Mouse (Mus musculus) liver (tissue): ENCODE measurements at regions not wholly inside any gene's neighbourhood (a gene's known extent, or its start where the extent isn't known, plus 50 kb on each side); places are given as distances from the start of the nearest gene placed in this dataset.

ENCODE experiments used
- DNase-seq: peaks from one replicate; pipeline ENCODE4 v3.0.0-alpha.2; 2020; ENCODE audit warnings: mixed read lengths

DNA sequence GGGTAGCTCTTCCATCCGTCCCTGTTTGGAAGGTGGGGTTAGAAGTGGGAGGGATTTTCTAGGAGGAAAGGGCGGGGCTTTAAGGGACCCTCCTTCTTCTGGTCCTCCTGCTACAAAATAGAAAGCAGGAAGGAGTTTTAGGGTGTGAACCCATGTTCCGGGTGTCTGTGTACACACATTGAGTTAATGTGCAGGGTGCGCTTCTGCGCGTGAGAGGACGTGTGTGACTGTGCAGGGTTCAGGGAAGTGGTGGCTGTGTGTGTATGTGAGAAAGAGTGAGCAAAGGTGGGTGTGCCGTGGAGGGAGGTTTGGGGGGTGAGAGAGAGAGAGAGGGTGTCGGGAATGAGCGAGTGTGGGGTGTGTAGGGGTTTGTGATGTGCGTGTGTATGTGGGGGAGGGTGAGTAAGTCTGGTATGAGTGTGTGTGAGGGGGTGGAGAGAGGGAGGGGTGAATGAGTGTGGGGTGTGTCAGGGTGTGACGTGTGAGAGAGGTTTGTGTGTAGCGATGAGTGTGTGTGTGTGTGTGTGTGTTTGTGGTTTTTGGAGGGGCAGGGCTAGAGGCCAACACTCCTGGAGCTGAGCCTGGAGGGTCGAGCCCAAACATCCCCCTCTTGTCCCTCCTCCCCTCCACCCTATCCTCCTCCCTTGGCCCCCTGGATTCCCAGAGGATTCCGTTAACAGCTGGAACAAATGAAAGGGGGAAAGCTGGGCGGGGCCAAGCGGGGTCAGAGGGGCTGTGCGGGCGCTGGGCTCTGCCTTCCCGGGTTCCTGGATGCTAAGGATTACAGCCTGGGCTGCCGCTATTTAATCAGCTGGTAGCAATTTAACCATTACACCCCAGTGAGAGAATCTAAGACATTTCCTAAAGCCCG, 95.3 kb upstream of the Med13l start:
- DNase-seq = peak; percentile 68

DNA sequence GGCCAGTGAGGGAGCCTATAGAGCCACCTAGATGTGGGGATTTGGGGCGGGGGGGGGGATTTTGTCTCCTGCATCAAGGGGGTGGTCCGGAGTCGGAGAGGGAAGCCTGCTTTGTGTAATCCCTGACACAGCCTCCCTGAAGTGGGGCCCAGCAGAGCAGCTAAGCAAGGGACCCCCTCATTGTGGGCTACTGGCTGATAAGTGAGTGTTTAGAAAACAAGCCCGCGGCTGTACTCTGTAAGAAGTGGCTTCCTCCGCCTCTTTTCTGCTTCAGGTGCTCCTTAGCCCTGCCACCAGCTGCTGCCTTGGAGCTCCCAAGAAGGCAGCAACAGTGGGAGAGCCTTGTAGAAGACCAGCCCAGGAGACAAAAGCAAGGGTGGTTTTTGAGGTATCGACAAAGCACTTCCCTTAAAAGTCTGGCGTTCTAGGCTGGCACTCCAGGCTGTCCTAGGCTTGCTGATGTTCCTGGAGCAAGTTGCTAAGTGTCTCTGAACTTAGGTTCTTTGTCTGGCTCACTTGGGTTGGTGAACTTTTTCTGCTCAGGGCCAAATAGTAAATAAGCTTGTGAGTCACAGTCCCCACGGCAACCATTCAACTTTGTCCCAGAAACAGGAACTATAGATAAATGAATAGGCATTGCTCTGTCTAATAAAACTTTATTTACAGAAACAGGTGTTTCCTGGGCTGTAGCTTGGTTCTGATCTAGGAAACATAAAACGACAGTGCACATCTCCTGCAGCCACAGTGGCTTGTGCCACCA, 94.3 kb upstream of the Med13l start:
- no peak for DNase-seq

DNA sequence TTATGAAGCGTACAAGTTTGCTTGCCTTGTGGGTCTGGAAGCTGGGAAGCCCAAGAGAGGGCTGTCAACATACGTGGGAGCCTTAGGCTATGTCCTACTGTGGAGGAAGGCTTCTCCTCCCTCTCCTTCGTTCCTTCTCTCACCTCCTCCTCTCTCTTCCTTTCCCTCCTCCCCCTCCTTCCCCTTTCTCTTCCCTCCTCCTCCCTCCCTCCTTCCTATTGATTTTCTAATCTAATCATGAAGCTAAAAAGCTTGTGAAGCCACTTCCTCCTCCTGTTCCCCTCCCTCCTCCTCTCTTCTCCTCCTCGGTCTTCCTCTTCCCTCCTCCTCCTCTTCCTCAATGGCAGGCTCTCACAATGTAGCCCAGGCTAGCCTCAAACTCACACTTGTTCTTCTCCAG, 91.7 kb upstream of the Med13l start:
- no peak for DNase-seq

DNA sequence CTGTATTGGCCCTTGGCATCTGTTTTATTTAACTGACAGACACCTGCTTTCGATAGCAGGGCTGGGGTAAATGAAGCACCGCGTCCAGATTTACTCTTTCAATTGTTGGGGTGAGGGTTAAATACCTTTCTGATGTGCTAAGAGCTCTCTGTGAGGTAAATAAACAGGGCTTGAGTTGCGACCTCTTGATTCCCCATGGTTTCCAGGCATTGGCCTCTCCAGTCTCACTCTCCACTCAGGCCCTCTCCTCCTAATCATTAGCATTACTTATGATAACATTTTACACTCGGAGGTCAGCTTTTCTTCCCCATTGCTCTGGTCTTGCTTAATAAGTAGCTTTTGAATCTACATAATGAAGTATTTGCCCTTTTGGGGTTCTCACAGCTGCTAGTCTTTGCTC, 88.9 kb upstream of the Med13l start:
- DNase-seq = no peak

DNA sequence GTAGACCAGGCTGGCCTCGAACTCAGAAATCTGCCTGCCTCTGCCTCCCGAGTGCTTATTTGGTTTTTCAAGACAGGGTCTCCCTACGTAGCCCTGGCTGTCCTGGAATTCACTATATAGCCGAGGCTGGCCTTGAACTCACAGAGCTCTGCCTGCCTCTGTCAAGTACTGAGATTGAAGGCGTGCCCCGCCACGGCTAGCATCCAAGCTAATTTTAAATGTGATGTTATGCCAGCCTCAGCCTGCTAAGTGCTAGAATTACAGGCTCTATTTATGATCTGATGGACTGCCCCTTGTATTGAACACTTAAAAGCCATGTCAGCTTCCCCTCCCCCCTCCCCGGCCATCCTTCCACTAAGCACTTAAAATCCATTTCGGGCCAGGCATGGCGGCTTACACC, 88.2 kb upstream of the Med13l start:
- DNase-seq = no peak

DNA sequence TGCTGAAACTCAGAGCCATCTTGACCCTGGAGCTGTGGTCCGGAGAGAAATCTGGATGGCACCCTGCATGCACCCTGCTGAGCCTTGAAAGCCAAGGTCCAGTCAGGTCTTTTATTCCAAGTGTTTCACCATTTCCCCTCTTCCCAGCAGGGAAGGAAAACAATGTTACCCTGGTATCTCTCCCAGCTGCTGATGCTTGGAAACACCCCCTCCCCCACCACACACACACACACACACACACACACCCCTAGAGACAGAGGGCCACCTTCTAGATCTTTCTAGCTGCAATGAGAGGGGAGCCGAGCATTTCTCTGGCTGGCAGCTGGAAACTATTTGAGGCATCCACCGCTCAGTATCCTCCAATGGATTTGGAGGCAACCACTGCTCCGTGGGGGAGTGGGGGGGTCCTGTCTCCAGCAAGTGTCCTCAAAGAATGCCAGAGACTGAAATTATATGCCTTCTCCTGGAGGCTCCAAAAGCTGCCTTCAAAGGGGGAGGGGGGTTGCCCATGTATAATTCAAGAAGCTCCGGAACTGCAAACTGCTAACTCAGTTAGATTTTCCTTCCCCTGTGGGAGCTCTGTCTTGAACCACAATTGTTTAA, 87.2 kb upstream of the Med13l start:
- DNase-seq = no peak

DNA sequence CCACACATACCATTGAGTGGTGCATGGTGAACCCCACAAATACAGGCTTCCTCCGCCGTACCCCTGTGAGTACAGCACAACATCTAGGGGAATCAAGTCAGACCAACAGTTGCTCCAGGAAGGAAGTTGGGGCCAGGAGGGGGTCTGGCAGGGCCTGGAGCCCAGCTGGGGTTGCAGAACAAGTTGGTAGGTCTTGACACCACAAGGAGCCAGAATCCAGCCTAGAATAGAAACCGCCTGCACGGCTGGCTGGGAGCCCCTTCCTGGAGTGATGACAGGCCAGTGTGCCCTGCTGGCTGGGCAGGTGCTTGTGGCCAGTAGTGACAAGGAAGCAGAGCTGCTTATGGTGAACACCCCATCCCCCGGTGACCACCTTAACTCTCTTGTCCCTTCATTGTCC, 83.9 kb upstream of the Med13l start:
- DNase-seq = peak; percentile 45

DNA sequence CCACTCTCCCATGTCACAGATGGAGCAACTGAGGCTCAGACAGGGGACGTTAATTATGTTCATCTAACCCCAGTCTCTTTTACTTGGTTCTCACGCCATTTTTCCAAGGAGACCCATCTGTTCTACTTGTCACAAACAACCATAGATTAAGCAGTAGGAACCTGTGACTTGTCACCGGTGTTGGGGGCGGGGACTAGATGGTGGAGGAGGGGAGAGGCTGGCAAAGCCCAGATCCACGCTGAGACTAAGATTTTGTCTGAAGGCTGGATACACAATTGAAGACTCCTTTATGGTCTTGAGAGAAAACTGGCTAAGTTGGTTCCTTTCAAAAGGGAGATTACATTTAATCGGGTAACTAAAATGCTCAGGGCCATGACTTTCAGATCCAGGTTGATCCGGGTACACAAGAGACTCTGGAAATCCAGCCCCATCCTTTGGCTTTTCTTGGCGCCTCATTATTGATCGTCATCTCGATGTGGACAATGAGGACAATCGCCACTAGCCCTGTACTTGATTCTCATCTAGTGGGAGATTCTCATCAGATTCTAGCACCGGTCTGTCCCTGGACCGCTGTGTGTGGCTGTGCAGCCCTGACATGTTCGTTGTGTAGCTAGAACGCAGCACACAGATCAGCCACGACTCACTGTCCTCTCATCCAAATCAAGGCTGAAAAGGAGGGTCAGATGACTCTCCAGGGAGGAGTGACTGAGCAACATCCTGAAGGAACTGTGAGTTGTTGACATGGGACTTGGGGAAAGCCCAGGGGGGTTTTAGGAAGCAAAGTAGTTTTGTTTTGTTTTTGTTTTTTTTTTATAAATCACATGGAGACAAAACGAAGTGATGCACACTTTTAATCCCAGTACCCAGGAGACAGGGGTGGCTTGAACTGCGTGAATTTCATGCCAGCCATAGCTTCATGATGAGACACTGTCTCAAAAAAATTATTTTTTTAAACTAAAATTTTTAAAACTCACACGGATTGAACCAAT, 83.1 kb upstream of the Med13l start:
- peak; percentile 83 for DNase-seq

DNA sequence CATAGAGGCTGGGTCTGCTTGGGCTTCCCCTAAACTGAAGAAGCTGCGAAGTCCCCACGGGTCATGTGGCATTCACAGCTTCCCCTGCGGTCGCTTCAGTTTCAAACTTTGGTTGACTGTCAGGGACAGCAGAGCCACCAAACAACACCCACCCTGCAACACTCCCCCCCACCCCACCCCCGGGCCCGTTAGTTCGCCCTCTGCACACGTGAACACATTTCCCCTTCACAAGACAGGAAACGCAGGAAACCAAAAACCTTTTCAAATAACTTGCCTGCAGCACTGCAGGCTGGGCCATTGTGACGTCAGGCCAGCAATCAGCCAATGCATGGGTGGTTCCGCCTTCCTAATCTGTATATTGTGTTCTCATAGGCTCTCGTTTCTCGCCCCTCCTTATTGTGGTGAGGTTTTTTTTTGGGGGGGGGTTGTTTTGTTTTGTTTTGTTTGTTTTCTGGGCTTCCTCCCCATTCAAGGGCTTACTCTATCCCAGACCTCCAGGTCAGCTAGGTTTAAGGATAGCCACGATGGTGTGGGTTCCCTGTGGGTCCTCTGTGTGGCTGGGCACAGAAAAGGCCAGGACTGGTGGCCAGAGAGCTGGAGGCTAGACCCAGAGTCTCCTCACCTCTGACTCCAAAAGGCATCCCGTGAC, 82.2 kb upstream of the Med13l start:
- DNase-seq = peak; percentile 89

DNA sequence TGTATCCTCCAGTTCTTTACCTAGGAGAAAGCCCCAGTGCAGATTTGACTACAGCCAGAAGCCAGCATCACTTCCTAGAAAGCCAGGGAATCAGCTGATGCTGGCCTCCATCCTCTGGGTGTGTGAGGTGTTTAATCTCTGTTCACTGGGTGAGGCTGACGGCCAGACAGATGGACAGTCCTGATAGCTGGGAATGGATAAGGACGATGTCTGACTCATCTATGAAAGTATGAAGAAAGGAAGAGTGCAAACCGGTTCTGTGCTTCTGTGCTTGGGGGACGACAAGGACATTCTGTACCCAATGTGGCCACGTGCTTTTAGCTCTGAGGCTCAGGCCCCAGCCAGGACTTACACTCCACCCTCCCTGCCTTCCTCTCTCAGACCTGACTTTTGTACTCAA, 80.5 kb upstream of the Med13l start:
- DNase-seq = peak; percentile 89

DNA sequence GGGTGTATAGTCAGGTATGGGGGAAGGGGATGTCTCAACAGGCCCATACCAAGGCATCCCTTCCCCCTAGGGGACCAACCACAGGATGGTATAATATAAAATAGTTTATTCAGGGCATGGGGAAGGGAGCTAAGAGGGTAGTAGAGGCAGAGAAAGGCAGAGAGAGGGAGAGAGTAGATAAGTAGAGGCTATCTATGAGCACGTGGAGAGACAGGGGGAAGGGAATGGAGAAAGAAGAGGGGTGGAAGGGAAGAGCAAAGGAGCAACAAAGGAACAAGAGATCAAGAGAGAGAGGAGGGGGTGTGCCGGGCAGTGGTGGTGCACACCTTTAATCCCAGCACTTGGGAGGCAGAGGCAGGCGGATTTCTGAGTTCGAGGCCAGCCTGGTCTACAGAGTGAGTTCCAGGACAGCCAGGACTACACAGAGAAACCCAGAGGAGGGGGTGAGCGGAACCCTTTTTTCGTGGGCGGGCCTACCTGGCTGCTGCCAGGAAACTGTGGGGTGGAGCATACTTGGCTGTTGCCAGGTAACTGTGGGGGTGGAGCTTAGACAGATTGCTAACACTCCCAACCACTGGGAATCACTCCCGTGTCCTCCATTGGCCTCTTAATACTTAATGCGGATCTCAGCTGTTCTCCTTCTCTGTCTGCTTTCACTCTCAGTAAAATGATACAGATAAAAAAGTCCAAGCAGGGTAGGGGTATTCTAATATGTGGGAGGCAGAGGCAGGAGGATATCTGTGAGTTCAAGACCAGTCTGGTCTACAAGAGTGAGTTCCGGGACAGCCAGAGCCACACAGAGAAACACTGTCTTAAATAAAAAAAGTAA, 79.3 kb upstream of the Med13l start:
- peak; percentile 90 for DNase-seq

DNA sequence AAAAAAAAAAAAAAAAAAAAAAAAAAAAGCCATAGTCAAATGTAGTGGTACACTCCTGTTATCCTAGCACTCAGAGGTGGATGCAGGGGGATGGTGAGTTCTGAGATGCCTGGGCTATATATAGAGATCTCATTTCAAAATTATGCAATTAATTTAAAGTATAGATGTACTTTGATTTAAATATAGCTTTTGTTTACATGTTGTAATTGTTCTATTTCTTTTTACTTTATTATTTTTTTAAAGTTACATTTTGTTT, 78.8 kb upstream of the Med13l start:
- DNase-seq = no peak

DNA sequence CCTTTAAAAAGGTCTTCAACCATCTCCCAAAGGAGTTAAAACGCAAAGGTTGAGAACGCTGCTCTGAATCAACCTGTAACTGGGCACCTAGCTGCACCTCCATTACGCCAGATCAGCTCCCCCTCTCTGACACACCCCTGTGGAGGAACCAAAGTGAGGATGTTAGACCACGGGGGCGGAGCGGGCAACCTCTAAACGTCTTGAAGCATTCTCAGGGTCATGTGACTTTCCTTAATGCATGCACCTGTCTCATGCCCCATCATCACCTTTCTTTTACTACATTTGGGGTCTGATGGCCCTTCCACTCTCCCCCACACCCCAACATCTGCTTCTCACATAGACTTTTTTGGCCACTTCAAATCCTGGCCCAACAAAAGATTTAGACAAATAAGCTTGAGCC, 77.9 kb upstream of the Med13l start:
- peak; percentile 78 for DNase-seq

DNA sequence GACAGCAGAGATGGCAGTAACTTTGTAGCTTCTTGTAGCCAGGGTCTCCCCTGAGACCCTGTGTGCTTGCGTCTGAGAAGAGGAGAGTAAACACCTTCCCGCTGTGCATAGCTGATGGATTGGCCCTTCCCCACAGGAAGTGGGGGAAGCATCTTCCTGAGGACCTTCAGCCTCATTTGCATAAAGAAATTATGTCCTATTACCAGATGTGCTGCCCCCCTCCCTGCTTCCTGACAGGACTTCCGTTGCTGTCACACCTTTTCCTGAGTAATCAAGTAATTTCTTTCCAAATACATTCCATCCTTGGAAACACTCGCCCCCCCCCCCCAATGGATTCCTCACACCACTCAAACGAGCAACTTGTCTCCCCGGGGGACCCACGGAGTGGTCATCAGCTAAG, 77.5 kb upstream of the Med13l start:
- peak; percentile 44 for DNase-seq

DNA sequence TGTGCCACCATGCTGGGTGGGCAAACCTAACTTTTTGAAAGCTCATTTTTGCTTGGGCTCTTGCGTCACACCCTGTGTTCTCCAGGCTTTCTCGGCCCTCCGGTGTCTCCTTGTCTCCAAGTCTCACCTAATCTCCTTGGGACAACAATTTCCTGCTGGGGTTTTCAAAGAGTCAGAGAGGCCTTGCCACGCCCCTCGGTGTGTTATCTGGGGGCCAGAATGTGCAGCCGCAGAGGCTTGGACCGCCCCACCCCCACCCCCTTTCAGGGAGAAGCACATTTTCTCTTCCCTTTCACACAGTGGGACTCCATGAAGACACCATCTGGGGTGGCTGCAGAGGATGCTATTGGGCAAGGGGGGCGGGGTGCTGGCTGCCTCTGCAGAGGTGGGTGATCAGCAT, 76.9 kb upstream of the Med13l start:
- peak; percentile 98 for DNase-seq

DNA sequence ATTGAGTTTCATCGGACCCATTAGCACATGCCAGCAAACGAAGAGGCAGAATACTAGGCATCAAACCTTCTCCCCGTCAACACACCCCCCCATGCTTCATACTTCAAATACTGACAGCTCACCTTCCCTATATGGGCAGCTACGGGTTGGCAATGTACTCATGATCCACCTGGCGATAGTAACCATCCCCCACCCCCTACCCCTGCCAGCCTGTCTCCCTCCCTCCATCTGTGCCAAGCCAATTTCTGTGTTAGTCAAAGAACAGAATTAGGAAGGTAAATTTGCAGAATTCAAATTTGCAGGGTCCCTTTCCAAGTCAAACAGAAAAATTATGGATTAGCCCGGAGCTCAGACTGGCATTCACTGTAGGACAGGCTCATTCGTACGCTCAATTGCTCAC, 75.3 kb upstream of the Med13l start:
- DNase-seq = no peak

DNA sequence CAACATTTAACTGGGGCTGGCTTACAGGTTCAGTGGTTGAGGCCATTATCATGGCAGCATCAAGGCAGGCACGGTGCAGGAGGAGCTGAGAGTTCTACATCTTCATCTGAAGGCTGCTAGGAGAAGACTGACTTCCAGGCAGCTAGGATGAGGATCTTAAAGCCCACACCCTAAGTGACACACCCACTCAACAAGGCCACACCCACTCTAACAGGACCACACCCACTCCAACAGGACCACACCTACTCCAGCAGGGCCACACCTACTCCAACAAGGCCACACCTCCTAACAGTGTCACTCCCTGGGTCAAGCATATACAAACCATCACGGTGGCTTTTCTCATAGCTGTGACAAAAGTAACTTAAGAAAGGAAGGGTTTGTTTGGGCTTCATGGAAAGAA, 68.0 kb upstream of the Med13l start:
- peak; percentile 55 for DNase-seq

DNA sequence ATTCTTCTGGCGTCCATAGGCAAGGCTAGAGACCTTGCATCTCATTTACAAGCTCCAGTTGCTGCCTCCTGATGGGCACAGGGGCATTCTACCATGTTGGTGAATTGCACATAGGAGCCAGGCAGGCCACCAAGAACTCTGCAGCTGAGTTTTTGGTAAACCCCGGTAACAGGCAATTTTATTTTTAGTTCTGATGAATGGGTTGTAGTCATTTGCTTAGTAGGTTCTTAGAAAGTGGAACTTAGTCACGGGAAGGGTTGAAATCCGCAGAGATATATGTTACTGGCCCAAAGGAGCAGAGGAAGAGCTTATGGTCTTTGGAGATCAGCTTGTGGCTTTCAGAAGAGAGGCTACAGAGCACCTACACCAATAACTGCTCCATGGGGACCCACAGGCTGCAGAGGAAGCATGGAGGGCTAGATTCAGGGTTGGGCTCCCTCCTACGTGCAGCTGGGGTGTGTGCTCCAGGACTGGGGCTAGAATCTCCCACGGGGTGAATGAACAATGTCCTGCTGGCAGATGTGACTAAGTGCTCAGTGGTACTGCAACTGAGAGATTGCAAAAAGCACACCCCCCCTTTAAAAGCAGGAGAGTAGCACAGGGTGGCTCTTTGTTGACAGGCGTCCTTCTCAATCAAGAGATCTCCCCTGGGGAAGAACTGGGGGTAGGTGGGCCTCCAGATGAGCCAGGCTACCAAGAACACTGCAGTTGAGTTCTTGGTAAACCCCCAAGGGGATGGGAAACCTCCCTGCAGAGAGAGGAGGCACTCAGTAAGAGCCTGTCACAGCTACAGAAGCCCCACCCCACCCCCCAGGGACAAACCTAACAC, 65.6 kb upstream of the Med13l start:
- DNase-seq = peak; percentile 53

DNA sequence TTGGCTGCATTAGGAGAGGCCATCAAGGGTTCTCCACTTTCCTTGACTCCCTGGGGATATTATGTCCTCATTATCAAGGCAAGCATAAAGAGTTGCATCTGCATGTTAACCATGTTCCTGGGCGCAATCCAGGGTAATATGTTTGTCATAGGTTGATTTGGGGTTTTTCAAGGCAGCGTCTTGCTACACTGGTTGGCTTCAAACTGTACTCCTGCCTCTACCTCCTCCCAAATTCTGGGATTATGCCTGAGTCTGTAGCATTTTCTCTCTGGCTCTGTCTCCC, 65.1 kb upstream of the Med13l start:
- no peak for DNase-seq

DNA sequence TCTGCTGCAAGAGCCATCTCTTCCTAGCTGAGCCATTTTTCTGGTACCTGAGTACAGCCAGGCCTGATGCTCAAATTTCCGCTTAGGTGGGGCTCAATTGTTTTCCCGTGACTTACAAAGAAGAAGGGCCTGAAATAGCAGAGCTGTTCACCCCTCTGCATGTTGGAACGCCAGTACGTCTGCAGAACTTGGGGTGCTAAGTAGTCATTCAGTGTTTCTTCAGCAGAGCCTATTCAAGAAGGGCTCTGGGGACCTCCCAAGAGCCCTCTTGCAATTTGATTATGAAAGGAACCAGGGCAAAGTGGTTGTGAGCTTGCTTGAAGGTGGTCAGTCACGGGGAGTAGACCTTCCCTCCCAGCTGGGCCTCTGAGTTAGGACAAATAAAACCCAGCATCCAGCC, 58.9 kb upstream of the Med13l start:
- no peak for DNase-seq

DNA sequence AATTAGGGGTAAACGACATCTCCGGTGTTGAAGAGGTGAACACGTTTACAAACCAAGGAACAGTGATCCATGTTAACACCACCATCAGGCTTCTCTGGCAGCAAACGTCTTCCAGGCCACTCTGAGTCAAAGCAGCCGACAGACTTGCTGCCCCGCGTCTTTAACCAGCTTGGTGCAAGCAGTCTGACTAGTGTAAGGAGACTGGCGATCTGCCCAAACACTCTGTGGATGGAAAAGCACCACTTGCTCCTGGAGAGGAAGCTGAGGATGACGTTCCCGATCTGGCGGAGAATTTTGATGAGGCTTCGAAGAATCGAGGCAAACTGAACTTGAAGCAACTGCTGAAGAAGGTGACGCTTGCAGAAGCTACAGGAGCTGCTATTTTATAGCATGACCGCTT, 57.5 kb upstream of the Med13l start:
- DNase-seq = no peak
